Mouse (Mus musculus) neutrophil, adult 5-6 weeks (primary cell): ENCODE results near the gene 2810459M11Rik. TPM values are rescaled to one million over a fixed set of nuclear protein-coding genes. Genes with fewer than 3 reads are reported as not detected.
A peak's percentile ranks its signal among the peaks of the same experiment; 100 is the strongest.

Experiments used
- ATAC-seq: fragments of 151-379, 151-347 bp; 2 replicates; pipeline ENCODE4 v1.8.0; 2017; ENCODE audit warnings: mild to moderate bottlenecking, moderate TSS enrichment; ENCODE audit not compliant: insufficient number of reproducible peaks, poor library complexity, low FRiP score, severe bottlenecking; ENCODE audit errors: extremely low read depth
- total RNA-seq: library from RNA; stranded (forward); fragments of 200-1000 nt; gene quantifications from 2 replicates; pipeline ENCODE4 v1.2.3, GENCODE M21; 2017

2810459M11Rik gene
- total RNA-seq, 1 experiment from 2014 or later, result not detected

DNA sequence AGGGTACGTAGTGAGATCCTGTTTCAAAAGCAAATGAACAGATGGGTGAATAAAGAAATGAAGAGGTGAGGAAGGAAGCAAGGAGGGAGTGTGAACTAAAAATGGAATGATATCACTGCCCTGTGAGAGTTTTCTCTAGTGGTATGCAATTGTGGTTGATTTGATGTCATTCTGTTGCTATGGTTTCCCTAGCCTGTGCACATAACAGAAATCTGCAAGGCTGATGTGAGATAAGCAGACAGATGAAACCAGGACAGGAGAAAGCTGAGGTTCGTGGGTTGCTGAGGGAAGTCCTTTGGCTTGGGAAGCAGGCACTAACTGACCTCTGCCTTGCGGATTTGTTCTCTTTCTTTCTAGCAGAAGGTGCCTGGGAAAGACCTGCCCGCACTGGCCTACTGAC, 2.6 kb downstream of the 2810459M11Rik start:
- no peak for ATAC-seq

DNA sequence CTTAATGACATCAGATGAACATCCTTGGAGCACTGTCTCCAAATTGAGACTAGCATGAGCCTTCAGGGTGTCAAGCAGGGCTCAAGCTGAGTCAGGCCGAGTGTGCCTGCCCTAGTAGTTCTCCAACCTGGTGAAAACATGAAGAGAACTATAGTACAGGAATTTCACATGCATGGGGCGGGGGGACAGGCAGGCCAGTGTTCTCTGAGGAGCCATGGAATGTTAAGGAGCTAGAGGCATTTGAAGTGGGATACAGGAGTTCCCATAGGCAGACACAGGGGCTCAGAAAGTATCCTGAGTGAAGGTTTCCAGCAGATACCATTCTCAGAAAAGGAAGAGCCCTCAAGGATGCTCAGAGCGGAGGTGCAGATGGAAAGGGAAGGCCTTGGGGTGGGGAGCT, 3.1 kb downstream of the 2810459M11Rik start:
- no peak for ATAC-seq

- ATAC-seq, result no peak
These were observed 7.7 kb downstream of the 2810459M11Rik start for GRCm38 (mm10) chr1:86053198-86053921.

GRCm38 (mm10) chr1:86054943-86055342, 9.3 kb downstream of the 2810459M11Rik start:
- no peak for ATAC-seq

GRCm38 (mm10) chr1:86056284-86056683, 10.6 kb downstream of the 2810459M11Rik start:
- no peak for ATAC-seq

DNA sequence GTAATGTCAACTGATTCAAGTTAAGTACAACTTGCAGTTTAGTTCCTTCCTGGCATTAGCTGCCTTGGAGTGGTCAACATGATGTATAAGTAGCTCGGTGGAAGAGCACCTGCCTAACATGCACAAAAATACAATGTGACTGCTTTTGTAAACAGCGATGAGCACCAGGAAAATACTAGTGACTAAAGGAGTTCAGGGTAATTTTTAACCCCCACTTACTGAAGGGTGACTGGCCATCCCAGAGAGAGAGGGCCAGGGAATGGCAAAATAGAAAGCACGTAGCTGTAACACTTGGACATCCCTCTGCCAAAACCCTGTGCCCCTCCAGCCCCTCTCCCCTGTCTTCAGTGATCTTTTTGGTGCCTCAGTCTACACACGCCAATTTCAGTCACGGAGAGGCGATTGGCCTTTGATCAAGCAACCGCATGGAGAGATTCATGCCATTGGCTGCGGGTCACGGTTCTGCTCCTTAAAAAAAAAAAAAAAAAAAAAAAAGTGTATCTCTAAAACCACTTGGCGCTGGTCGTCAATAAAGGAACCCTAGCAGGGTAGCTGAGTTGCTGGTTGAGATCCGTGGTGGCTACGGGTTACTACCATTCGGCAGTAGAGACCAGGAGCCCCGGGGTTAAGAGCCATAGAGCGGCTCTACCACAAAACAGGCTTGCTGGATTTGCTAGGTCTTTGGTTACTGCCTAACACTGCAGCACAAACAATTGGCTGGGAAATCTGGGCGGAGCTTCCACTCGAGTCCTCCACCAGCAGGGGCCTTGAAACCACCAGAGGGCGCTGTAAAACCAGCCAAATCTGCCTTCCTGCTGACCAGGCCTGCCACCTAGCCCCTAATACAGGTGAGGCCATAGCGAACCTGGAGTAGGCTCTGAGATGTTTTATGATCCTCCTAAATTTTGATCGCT, 13.4 kb downstream of the 2810459M11Rik start:
- peak; percentile 80 for ATAC-seq

DNA sequence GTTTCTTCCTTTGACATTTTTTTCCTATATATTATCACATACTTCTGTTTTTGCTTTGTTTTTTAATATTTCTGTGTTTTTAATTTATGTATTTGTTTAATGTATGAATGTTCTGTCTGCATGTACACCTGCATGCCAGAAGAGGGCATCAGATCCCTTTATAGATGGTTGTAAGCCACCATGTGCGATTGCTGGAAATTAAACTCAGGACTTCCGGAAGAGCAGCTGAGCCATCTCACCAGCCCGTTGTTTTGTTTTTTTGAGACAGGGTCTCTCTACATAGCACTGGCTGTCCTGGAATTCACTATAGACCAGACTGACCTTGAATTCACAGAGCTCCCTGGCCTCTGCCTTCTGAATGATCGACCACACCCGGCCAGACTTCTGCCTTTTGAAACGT, 16.9 kb downstream of the 2810459M11Rik start:
- no peak for ATAC-seq

DNA sequence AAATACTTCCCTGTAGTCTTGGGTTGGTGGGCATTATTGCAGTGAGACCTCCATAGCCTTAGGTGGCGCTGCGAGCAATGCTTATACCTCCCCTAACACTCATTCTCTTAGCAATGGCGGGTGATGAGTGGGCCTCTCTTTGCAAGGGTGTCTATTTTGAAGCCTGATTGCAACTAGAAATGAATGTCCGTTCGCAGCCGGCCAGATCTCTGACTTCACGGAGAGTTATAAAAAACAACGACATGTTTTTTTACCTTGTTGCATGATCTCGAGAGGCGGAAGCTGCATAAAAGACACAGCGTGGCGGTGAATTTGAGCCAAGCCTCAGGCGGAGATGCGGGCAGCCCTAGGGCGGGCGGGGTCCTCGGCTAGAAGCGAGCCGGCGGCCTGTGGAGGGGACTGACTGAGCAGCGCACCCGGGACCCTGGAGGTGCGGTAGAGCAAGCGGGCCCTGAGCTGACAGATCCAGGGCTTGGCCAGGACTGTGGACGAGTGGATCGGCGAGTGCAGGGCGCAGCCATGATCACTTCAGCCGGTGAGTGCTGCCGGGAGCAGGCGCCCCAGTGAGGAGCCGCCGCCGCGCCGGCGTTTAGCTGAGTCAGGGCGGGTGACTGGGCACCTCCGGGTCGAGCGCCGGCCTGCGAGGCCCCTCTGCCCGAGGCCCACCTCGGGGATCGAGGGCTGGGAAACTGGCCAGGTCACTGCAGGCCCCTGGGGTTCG, 18.8 kb downstream of the 2810459M11Rik start, which contains the start of gene Psmd1:
Gene Psmd1, plus strand, starts transcription at position 117 of the 721 bp plus-strand sequence.
- ATAC-seq, result peak; percentile 91

GRCm38 (mm10) chr1:86076565-86076964, 30.9 kb downstream of the 2810459M11Rik start:
- no peak for ATAC-seq

GRCm38 (mm10) chr1:86094413-86094812, 48.8 kb downstream of the 2810459M11Rik start:
- ATAC-seq, result no peak

- no peak for ATAC-seq
These were observed 59.4 kb downstream of the 2810459M11Rik start for GRCm38 (mm10) chr1:86105054-86105453.

Other genes starting within 250 kb of the 2810459M11Rik start
- gene Itm2c, start 151.6 kb upstream of the 2810459M11Rik start, total RNA-seq, result 20.7 and 24.3 TPM in 2 replicates
- gene 4933407L21Rik, start 117.4 kb upstream of the 2810459M11Rik start, total RNA-seq, result 0.23 TPM in 1 of 2 replicates, not detected in the other
- 0.81 and 1.4 TPM in 2 replicates for gene Gpr55, start 84.9 kb upstream of the 2810459M11Rik start, total RNA-seq
- gene Spata3, start 29.0 kb upstream of the 2810459M11Rik start, total RNA-seq, result not detected in 2 replicates
- 39.8 and 44.5 TPM in 2 replicates for gene Psmd1, start 18.5 kb downstream of the 2810459M11Rik start, total RNA-seq
- not detected in 2 replicates for gene Htr2b, start 66.1 kb downstream of the 2810459M11Rik start, total RNA-seq
- 8.1 TPM in 1 of 2 replicates, not detected in the other for gene Gm21972, start 87.8 kb downstream of the 2810459M11Rik start, total RNA-seq
- gene Armc9, start 108.9 kb downstream of the 2810459M11Rik start, total RNA-seq, result 6.0 and 8.7 TPM in 2 replicates